Mouse (Mus musculus): ENCODE measurements at regions not wholly inside any gene's neighbourhood (a gene's known extent, or its start where the extent isn't known, plus 50 kb on each side); places are given as distances from the start of the nearest gene placed in this dataset.
A peak's percentile ranks its signal among the peaks of the same experiment; 100 is the strongest.
"Not testable (repeated sequence)": the region's sequence is repeated elsewhere in the genome, so short reads cannot be mapped to it uniquely, and the experiment has no call there.

DNA sequence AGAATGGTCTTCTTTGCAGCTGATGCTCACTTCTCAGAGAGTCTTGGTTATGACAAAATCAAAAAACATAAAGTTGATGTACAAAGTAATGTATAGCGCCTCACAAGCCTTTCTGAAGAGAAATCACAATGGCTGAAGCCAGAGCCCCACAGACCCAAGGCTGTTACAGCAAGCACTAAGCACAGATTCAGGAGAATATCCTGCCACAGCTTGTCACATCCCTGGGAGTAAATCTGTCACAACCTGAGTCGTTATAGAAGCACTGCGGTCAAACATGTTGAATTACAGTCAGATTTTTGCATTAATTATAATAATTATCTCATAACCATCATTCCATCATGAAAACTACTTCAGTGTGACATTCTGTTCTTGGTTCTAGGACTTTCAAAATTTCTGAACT is 825.7 kb downstream of the 1700064H15Rik start:
- ATAC-seq: no peak
- Histone ChIP-seq H3K27ac (no peak overlapping the region), H3K9me3 (no peaks in the 10 kb centered on the region), H3K4me1 (replicated peaks) (no peaks in the 10 kb centered on the region), H3K9ac (no peak overlapping the region), H3K4me2 (replicated peaks) (no peak overlapping the region), H3K4me3 (replicated peaks) (no peak overlapping the region), H3K36me3 (no peaks in the 10 kb centered on the region), H3K27me3 (replicated peaks) (no peaks in the 10 kb centered on the region)
- 73% methylated on average over 3 of the region's 3 CpGs for WGBS

DNA sequence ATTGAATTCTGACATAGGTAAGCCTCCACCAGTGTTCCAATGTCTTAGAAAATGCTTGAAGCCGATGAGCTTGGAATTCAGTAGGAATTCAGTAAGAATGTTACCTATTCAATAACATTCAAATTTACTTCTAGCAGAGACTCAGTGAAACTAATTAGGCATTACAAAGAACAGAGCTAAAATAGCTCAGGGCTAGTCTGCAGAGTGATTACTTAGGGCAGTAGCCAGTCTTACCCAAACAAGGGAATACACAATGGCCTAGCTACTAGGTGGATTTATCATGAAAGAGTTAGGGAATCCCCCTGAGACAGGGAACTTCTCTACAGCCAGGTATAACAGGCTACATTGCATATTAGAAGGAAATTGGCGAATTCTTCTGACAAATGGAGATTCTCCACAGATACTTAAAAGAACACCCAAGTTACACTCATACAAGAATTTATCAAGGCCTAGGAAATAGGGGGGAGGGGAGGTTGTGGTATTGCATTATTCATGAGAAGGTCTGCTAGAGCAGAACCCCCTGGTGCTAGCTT is 799.6 kb downstream of the 1700064H15Rik start:
- not testable (repeated sequence) for H3K27ac ChIP-seq; H3K36me3 ChIP-seq; H3K27me3 ChIP-seq (replicated peaks); H3K4me3 ChIP-seq (replicated peaks); H3K9me3 ChIP-seq; H3K9ac ChIP-seq; ATAC-seq; H3K4me1 ChIP-seq (replicated peaks); H3K4me2 ChIP-seq (replicated peaks)
- WGBS: 39% methylated on average over 2 of the region's 2 CpGs

- Histone ChIP-seq H3K9me3 (no peaks in the 10 kb centered on the region), H3K36me3 (no peaks in the 10 kb centered on the region), H3K4me3 (replicated peaks) (no peak overlapping the region), H3K4me1 (replicated peaks) (no peaks in the 10 kb centered on the region), H3K4me2 (replicated peaks) (no peak overlapping the region), H3K27me3 (replicated peaks) (no peaks in the 10 kb centered on the region), H3K9ac (no peak overlapping the region), H3K27ac (no peak overlapping the region)
- ATAC-seq: peak; percentile 66; the same call in 1 of the 2 replicates
- 41% methylated on average over 4 of the region's 4 CpGs for WGBS
Observed at GRCm38 (mm10) chr3:18868117-18868739, 760.2 kb downstream of the 1700064H15Rik start.

DNA sequence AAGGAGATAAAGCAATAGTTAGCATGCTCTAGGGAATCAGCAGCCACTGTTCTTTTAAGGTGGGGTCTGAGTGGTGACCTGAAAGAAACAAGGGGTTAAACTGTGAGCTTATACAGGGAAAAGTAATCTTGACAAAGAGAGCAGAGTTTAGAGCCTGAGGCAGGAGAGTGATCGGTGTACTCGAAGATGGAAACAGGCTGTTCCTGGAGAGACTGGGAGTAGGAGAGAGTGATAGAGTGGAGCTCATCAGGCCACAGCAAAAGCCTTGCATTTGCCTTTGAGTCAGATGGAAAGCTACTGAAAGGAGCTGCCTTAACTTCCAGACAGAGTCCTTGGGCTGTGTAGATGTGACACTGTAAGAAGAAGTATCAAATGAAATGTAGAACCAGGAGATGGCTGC is 759.7 kb downstream of the 1700064H15Rik start:
- Histone ChIP-seq H3K36me3 (no peaks in the 10 kb centered on the region), H3K27me3 (replicated peaks) (no peaks in the 10 kb centered on the region), H3K9ac (no peak overlapping the region), H3K9me3 (no peaks in the 10 kb centered on the region), H3K4me3 (replicated peaks) (no peak overlapping the region), H3K4me1 (replicated peaks) (no peaks in the 10 kb centered on the region), H3K4me2 (replicated peaks) (no peak overlapping the region), H3K27ac (no peak overlapping the region)
- WGBS: 8% methylated on average over 2 of the region's 2 CpGs
- ATAC-seq: peak; percentile 49; the same call in 1 of the 2 replicates

GRCm38 (mm10) chr3:18877060-18877459 is 751.4 kb downstream of the 1700064H15Rik start:
- no peaks in the 10 kb centered on the region for H3K9me3 ChIP-seq
- no peaks in the 10 kb centered on the region for H3K27me3 ChIP-seq (replicated peaks)
- 84% methylated on average over 1 of the region's 1 CpGs for WGBS
- H3K36me3 ChIP-seq: no peaks in the 10 kb centered on the region
- ATAC-seq: no peak
- no peak overlapping the region for H3K4me2 ChIP-seq (replicated peaks)
- H3K27ac ChIP-seq: no peak overlapping the region
- H3K9ac ChIP-seq: no peak overlapping the region
- no peak overlapping the region for H3K4me3 ChIP-seq (replicated peaks)
- H3K4me1 ChIP-seq (replicated peaks): no peaks in the 10 kb centered on the region

- Histone ChIP-seq H3K4me3 (replicated peaks) (no peak overlapping the region), H3K9me3 (no peaks in the 10 kb centered on the region), H3K36me3 (no peaks in the 10 kb centered on the region), H3K9ac (no peak overlapping the region), H3K27ac (no peak overlapping the region), H3K4me1 (replicated peaks) (no peaks in the 10 kb centered on the region), H3K27me3 (replicated peaks) (no peaks in the 10 kb centered on the region), H3K4me2 (replicated peaks) (no peak overlapping the region)
- no peak for ATAC-seq
- WGBS: 82% methylated on average over 3 of the region's 3 CpGs
Observed at GRCm38 (mm10) chr3:18877572-18877971, 750.9 kb downstream of the 1700064H15Rik start.

- no peaks in the 10 kb centered on the region for H3K4me1 ChIP-seq (replicated peaks)
- no peak overlapping the region for H3K4me3 ChIP-seq (replicated peaks)
- no peaks in the 10 kb centered on the region for H3K9me3 ChIP-seq
- no peak overlapping the region for H3K4me2 ChIP-seq (replicated peaks)
- no peaks in the 10 kb centered on the region for H3K27me3 ChIP-seq (replicated peaks)
- H3K9ac ChIP-seq: no peak overlapping the region
- WGBS: 60% methylated on average over 2 of the region's 2 CpGs
- ATAC-seq: no peak
- no peaks in the 10 kb centered on the region for H3K36me3 ChIP-seq
- H3K27ac ChIP-seq: no peak overlapping the region
Observed at GRCm38 (mm10) chr3:18881186-18881585, 747.3 kb downstream of the 1700064H15Rik start.

GRCm38 (mm10) chr3:18892813-18893212 is 735.7 kb downstream of the 1700064H15Rik start:
- no peak overlapping the region for H3K4me2 ChIP-seq (replicated peaks)
- H3K27ac ChIP-seq: no peak overlapping the region
- H3K9me3 ChIP-seq: no peaks in the 10 kb centered on the region
- H3K4me1 ChIP-seq (replicated peaks): no peaks in the 10 kb centered on the region
- H3K36me3 ChIP-seq: no peaks in the 10 kb centered on the region
- ATAC-seq: no peak
- H3K27me3 ChIP-seq (replicated peaks): no peaks in the 10 kb centered on the region
- H3K4me3 ChIP-seq (replicated peaks): no peak overlapping the region
- WGBS: 78% methylated on average over 2 of the region's 2 CpGs
- H3K9ac ChIP-seq: no peak overlapping the region

DNA sequence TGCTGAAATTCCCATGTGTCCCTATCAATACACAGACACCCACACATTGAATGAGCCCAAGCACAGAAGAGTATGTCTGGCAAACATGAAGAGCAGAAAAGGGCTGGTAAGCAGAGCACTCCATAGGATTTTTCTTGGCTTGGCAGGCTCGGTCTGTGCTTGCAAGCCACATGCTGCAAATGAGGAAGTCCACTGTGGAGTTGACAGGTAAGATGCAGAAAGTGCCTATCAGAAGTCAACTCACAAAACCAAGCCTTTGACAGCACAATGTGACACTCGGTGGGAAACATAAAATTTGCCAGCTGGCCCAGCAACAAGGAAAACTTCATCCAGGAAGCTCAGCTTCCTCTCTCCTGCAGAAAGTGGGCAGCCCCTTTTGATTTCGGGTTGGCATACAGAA is 722.7 kb downstream of the 1700064H15Rik start:
- Histone ChIP-seq H3K4me2 (replicated peaks) (no peak overlapping the region), H3K36me3 (no peaks in the 10 kb centered on the region), H3K27ac (no peak overlapping the region), H3K27me3 (replicated peaks) (no peaks in the 10 kb centered on the region), H3K9me3 (no peaks in the 10 kb centered on the region), H3K4me1 (replicated peaks) (no peaks in the 10 kb centered on the region), H3K9ac (no peak overlapping the region), H3K4me3 (replicated peaks) (no peak overlapping the region)
- 44% methylated on average over 3 of the region's 3 CpGs for WGBS
- ATAC-seq: no peak

- Histone ChIP-seq H3K4me1 (replicated peaks) (no peaks in the 10 kb centered on the region), H3K4me2 (replicated peaks) (no peak overlapping the region), H3K27ac (no peak overlapping the region), H3K4me3 (replicated peaks) (no peak overlapping the region), H3K36me3 (no peaks in the 10 kb centered on the region), H3K9me3 (no peaks in the 10 kb centered on the region), H3K27me3 (replicated peaks) (no peaks in the 10 kb centered on the region), H3K9ac (no peak overlapping the region)
- WGBS: 30% methylated on average over 5 of the region's 5 CpGs
- ATAC-seq: no peak
Observed at GRCm38 (mm10) chr3:18906210-18906609, 722.3 kb downstream of the 1700064H15Rik start.

DNA sequence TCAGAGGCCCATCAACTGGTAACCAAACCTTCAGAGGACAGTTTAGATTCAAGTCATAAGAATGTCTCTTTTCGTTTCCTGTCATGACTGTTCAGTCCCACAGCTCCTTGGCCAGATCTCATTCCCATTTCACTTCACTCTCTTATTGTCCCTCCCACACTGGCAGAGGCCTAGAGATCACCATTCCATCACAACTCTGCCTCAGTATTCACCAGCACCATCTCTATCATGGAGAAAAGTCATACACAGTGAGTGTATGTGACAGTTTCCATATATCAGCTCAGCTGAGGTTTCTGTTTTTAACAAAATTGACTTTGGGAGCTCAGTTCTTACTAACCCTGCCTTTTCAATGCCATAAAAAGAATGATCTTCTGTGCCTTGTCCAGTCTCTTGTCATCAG is 719.7 kb downstream of the 1700064H15Rik start:
- Histone ChIP-seq H3K4me1 (replicated peaks) (no peaks in the 10 kb centered on the region), H3K36me3 (no peaks in the 10 kb centered on the region), H3K9ac (no peak overlapping the region), H3K27me3 (replicated peaks) (no peaks in the 10 kb centered on the region), H3K9me3 (no peaks in the 10 kb centered on the region), H3K4me2 (replicated peaks) (no peak overlapping the region), H3K27ac (no peak overlapping the region), H3K4me3 (replicated peaks) (no peak overlapping the region)
- ATAC-seq: no peak
- WGBS: 77% methylated on average over 1 of the region's 1 CpGs

GRCm38 (mm10) chr3:18928401-18929104 is 699.9 kb downstream of the 1700064H15Rik start:
- Histone ChIP-seq H3K9me3 (no peaks in the 10 kb centered on the region), H3K27me3 (replicated peaks) (no peaks in the 10 kb centered on the region), H3K36me3 (no peaks in the 10 kb centered on the region), H3K27ac (no peak overlapping the region), H3K4me3 (replicated peaks) (no peak overlapping the region), H3K4me2 (replicated peaks) (no peak overlapping the region), H3K4me1 (replicated peaks) (no peaks in the 10 kb centered on the region), H3K9ac (no peak overlapping the region)
- 83% methylated on average over 3 of the region's 3 CpGs for WGBS
- no peak for ATAC-seq

DNA sequence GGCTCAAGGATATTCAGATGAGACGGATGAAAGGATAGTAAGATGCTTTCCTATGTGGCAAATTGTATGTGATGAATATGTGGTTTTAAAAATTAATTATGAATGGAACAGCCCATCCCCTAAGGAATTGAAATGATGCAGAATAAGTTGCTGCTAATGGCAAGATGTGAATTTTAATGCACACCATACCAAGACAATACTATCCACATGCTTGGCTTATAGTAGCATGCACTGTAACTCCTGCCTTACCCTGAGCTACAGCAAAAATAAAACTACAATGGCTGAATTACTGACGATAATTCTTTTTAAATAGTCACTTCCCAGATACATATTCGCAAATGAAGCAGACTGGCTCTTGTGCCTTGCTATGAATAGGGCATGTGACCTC is 699.4 kb downstream of the 1700064H15Rik start:
- Histone ChIP-seq H3K4me3 (replicated peaks) (no peak overlapping the region), H3K9me3 (no peaks in the 10 kb centered on the region), H3K27ac (no peak overlapping the region), H3K4me2 (replicated peaks) (no peak overlapping the region), H3K36me3 (no peaks in the 10 kb centered on the region), H3K9ac (no peak overlapping the region), H3K27me3 (replicated peaks) (no peaks in the 10 kb centered on the region), H3K4me1 (replicated peaks) (no peaks in the 10 kb centered on the region)
- 88% methylated on average over 3 of the region's 3 CpGs for WGBS
- ATAC-seq: no peak

Data from intestine, embryonic 15.5 days (tissue).